Mouse (Mus musculus): ENCODE measurements around the gene Stk36. TPM values are rescaled to one million over a fixed set of nuclear protein-coding genes. Genes with fewer than 3 reads are reported as not detected.
A peak's percentile ranks its signal among the peaks of the same experiment; 100 is the strongest.

Stk36 gene
- total and polyA plus RNA-seq, 2 experiments from 2014 or later, result 9.6 to 9.9 TPM

- Histone ChIP-seq H3K4me3 (ENCODE audit: low read depth, low read length) (peak within 1 kb of the TSS; percentile 88), H3K4me2 (ENCODE audit: low read depth, low read length, poor library complexity, severe bottlenecking) (peak within 1 kb of the TSS; percentile 58), H3K27ac (ENCODE audit: low read depth, low read length) (peak within 1 kb of the TSS; percentile 75), H3K27me3 (ENCODE audit: insufficient read depth, low read length) (no peaks in the 10 kb centered on the region), H3K4me1 (ENCODE audit: insufficient read depth, low read length) (no peaks in the 10 kb centered on the region), H3K9ac (replicated peaks; ENCODE audit: low read length, poor library complexity, severe bottlenecking) (peak within 1 kb of the TSS; percentile 70), H3K36me3 (ENCODE audit: insufficient read depth, low read length) (no peaks in the 10 kb centered on the region), H3K9me3 (ENCODE audit: low read length) (no peaks in the 10 kb centered on the region)
- ATAC-seq (ENCODE audit: low FRiP score), result peak; percentile 94
- under 1% methylated on average over 65 of the region's 66 CpGs for WGBS
- TF ChIP-seq CTCF (IDR thresholded peaks at IDR 0.05), result peak; percentile 78
- peak; percentile 98 for DNase-seq (ENCODE audit: low spot score)
Measured at GRCm38 (mm10) chr1:74661448-74662195, 60.4 kb downstream of the Stk36 start, which contains the start of gene Ttll4. Ttll4 (plus strand) TSS chr1:74661745.

DNA sequence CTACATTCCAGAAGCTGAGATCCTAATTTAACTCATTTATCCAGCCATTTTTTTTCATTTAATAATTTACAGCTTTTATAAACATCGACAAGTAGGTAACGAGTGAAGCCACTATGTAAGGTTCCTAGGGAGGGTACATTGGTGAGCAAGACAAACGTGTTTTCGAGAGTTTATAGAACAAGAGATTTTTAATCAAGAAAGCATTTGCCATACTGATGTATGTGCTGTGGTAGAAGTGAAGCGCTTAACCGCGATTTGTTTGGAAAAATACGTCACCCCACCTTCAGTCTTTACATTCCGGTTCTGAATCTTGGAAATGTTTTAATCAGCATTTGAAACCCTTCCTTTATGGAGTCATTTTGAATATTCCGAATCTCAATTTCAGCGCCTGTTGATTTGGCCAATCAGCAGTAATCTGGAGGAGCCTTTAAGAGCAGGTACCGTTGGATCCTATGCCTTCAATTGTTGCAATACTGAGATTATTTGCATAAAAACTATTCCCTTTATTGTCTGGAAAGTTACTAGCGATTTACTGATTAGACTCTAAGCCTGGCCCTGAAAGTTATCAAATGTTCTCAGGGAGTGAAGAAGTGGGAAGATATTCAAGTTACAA is 61.1 kb downstream of the Stk36 start:
- no peak for DNase-seq (ENCODE audit: low spot score)
- 2% methylated on average over 13 of the region's 13 CpGs for WGBS
- Histone ChIP-seq H3K4me2 (ENCODE audit: low read depth, low read length, poor library complexity, severe bottlenecking) (peak overlapping the region; percentile 58), H3K36me3 (ENCODE audit: insufficient read depth, low read length) (no peaks in the 10 kb centered on the region), H3K27ac (ENCODE audit: low read depth, low read length) (peak overlapping the region; percentile 75; the same call in 1 of the 2 replicates), H3K4me3 (ENCODE audit: low read depth, low read length) (peak overlapping the region; percentile 88), H3K4me1 (ENCODE audit: insufficient read depth, low read length) (no peaks in the 10 kb centered on the region), H3K9me3 (ENCODE audit: low read length) (no peaks in the 10 kb centered on the region), H3K9ac (replicated peaks; ENCODE audit: low read length, poor library complexity, severe bottlenecking) (peak overlapping the region; percentile 70), H3K27me3 (ENCODE audit: insufficient read depth, low read length) (no peaks in the 10 kb centered on the region)
- no peak for TF ChIP-seq CTCF (IDR thresholded peaks at IDR 0.05)
- ATAC-seq (ENCODE audit: low FRiP score), result no peak; the same call in 1 of the 2 replicates

GRCm38 (mm10) chr1:74665153-74665552 is 63.9 kb downstream of the Stk36 start:
- no peak overlapping the region for H3K9ac ChIP-seq (replicated peaks; ENCODE audit: low read length, poor library complexity, severe bottlenecking)
- DNase-seq (ENCODE audit: low spot score) (no peak), ATAC-seq (ENCODE audit: low FRiP score) (no peak)
- H3K4me1 ChIP-seq (ENCODE audit: insufficient read depth, low read length), result no peaks in the 10 kb centered on the region
- 81% methylated on average over 6 of the region's 6 CpGs for WGBS
- H3K9me3 ChIP-seq (ENCODE audit: low read length), result no peaks in the 10 kb centered on the region
- H3K4me3 ChIP-seq (ENCODE audit: low read depth, low read length), result no peak overlapping the region
- H3K36me3 ChIP-seq (ENCODE audit: insufficient read depth, low read length), result no peaks in the 10 kb centered on the region
- no peak overlapping the region for H3K4me2 ChIP-seq (ENCODE audit: low read depth, low read length, poor library complexity, severe bottlenecking)
- no peaks in the 10 kb centered on the region for H3K27me3 ChIP-seq (ENCODE audit: insufficient read depth, low read length)
- no peak overlapping the region for H3K27ac ChIP-seq (ENCODE audit: low read depth, low read length)
- no peak for TF ChIP-seq CTCF (IDR thresholded peaks at IDR 0.05)

DNA sequence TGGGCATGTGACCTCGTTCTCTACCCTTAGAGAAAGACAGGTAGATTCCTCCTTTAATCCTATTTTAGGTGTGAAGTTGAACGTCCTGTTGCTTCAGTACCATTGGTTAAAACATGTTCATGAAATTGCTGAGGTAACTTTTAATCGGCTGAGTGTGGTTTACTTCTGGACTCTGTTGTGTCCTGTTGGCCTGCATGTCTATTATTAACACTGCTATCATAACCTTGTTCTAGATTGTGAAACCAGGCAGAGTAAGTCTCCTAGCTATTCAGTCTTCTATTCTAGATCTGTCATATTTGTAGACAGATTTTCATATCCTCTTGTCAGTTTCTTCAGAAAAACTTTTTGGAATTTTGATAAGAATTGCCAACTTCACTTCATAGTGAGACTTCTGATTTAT is 67.1 kb downstream of the Stk36 start:
- Histone ChIP-seq H3K36me3 (ENCODE audit: insufficient read depth, low read length) (no peaks in the 10 kb centered on the region), H3K4me2 (ENCODE audit: low read depth, low read length, poor library complexity, severe bottlenecking) (no peak overlapping the region), H3K27ac (ENCODE audit: low read depth, low read length) (no peak overlapping the region), H3K4me1 (ENCODE audit: insufficient read depth, low read length) (no peaks in the 10 kb centered on the region), H3K9ac (replicated peaks; ENCODE audit: low read length, poor library complexity, severe bottlenecking) (no peak overlapping the region), H3K4me3 (ENCODE audit: low read depth, low read length) (no peak overlapping the region), H3K9me3 (ENCODE audit: low read length) (no peaks in the 10 kb centered on the region), H3K27me3 (ENCODE audit: insufficient read depth, low read length) (no peaks in the 10 kb centered on the region)
- ATAC-seq (ENCODE audit: low FRiP score) (no peak), DNase-seq (ENCODE audit: low spot score) (no peak)
- 87% methylated on average over 3 of the region's 3 CpGs for WGBS
- TF ChIP-seq CTCF (IDR thresholded peaks at IDR 0.05), result no peak

GRCm38 (mm10) chr1:74672731-74673130 is 71.5 kb downstream of the Stk36 start:
- Histone ChIP-seq H3K4me1 (ENCODE audit: insufficient read depth, low read length) (no peaks in the 10 kb centered on the region), H3K36me3 (ENCODE audit: insufficient read depth, low read length) (no peaks in the 10 kb centered on the region), H3K27ac (ENCODE audit: low read depth, low read length) (no peak overlapping the region), H3K4me2 (ENCODE audit: low read depth, low read length, poor library complexity, severe bottlenecking) (no peak overlapping the region), H3K27me3 (ENCODE audit: insufficient read depth, low read length) (no peaks in the 10 kb centered on the region), H3K9ac (replicated peaks; ENCODE audit: low read length, poor library complexity, severe bottlenecking) (no peak overlapping the region), H3K9me3 (ENCODE audit: low read length) (no peaks in the 10 kb centered on the region), H3K4me3 (ENCODE audit: low read depth, low read length) (no peak overlapping the region)
- DNase-seq (ENCODE audit: low spot score) (no peak), ATAC-seq (ENCODE audit: low FRiP score) (no peak)
- WGBS, result 89% methylated on average over 7 of the region's 7 CpGs
- TF ChIP-seq CTCF (IDR thresholded peaks at IDR 0.05), result no peak

DNA sequence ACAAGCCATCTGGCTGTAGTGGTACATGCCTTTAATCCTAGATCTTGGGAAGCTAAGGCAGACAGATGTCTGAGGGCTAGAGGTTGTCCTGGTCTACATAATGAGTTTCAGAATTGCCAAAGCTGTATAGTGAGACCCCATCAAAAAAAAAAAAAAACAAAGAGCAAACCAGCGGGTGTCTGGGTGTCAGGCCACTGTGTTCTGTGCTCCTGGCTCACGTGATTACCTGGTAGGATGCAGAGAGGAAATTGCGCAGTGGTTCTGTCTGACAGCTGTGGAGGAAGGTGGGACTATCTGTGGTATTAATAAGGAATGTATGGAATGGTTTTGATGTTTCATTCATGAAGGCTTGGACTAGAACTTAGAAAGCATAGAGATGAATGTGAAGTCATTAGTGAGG is 75.6 kb downstream of the Stk36 start:
- DNase-seq (ENCODE audit: low spot score) (no peak), ATAC-seq (ENCODE audit: low FRiP score) (no peak)
- WGBS, result 86% methylated on average over 3 of the region's 3 CpGs

More for the DNA sequence above, 75.6 kb downstream of the Stk36 start:
- no peak overlapping the region for H3K4me3 ChIP-seq (ENCODE audit: low read depth, low read length)
- H3K27ac ChIP-seq (ENCODE audit: low read depth, low read length), result no peak overlapping the region
- no peak for TF ChIP-seq CTCF (IDR thresholded peaks at IDR 0.05)
- H3K9me3 ChIP-seq (ENCODE audit: low read length), result no peaks in the 10 kb centered on the region
- no peaks in the 10 kb centered on the region for H3K4me1 ChIP-seq (ENCODE audit: insufficient read depth, low read length)
- peaks cover 29% of the 10 kb centered on the region for H3K36me3 ChIP-seq (ENCODE audit: insufficient read depth, low read length)
- H3K4me2 ChIP-seq (ENCODE audit: low read depth, low read length, poor library complexity, severe bottlenecking), result no peak overlapping the region
- H3K9ac ChIP-seq (replicated peaks; ENCODE audit: low read length, poor library complexity, severe bottlenecking), result no peak overlapping the region
- no peaks in the 10 kb centered on the region for H3K27me3 ChIP-seq (ENCODE audit: insufficient read depth, low read length)
